18 mouse cellular contexts compared by ENCODE assay signal in genomic region chr4:108630096-108630495, GRCm38 (mm10).
"Had no signal": no experiment of that assay in that cellular context is flagged by ENCODE, and none has a peak within 500 bp of the region (broad histone marks: within the 10 kb centered on the region; RNA-seq: fewer than 3 reads in every experiment).

No protein-coding gene starts in this region.

- H3K27me3 ChIP-seq: midbrain, embryonic 13.5 days; neural tube, embryonic 13.5 days; neural tube, embryonic 15.5 days had no signal

- H3K9ac ChIP-seq: lung, embryonic 14.5 days; midbrain, embryonic 13.5 days; neural tube, embryonic 13.5 days; neural tube, embryonic 15.5 days had no signal

- ATAC-seq: midbrain, embryonic 13.5 days; midbrain, embryonic 16.5 days had no signal

- H3K9me3 ChIP-seq: midbrain, embryonic 10.5 days; midbrain, embryonic 13.5 days; neural tube, embryonic 13.5 days; neural tube, embryonic 15.5 days had no signal

- H3K4me2 ChIP-seq: lung, embryonic 14.5 days; midbrain, embryonic 13.5 days; neural tube, embryonic 13.5 days; neural tube, embryonic 15.5 days had no signal

- H3K27ac ChIP-seq: midbrain, embryonic 10.5 days; midbrain, embryonic 13.5 days; neural tube, embryonic 13.5 days; neural tube, embryonic 15.5 days had no signal

- H3K4me3 ChIP-seq: midbrain, embryonic 10.5 days; midbrain, embryonic 13.5 days; myocyte; neural tube, embryonic 13.5 days; neural tube, embryonic 15.5 days had no signal

- DNase-seq: lung, adult 18-20 months; lung, embryonic 14.5 days; lung, postnatal 10 days; lung, postnatal 4 days; retina, postnatal 1 day; right cerebral cortex, adult 18-20 months; right cerebral cortex, postnatal 25 days; right cerebral cortex, postnatal 4 days; spleen, adult 18-20 months; thymus, adult 18-20 months; thymus, postnatal 14 days; thymus, postnatal 36 days had no signal

- H3K4me1 ChIP-seq: midbrain, embryonic 13.5 days; neural tube, embryonic 13.5 days; neural tube, embryonic 15.5 days had no signal
